Mouse (Mus musculus) cerebellum, postnatal 10 days (tissue): ENCODE data around the gene Mecom.
A peak's percentile ranks its signal among the peaks of the same experiment; 100 is the strongest.

ENCODE experiments used
- DNase-seq, 2 experiments: peaks; one replicate each; pipeline ENCODE4 v3.0.0; 2021; ENCODE audit warnings: mixed read lengths in 2 of 2

Gene Mecom

GRCm38 (mm10) chr3:30514051-30514754 is 33.6 kb downstream of the Mecom start:
- peak; percentile 38 to 51 for DNase-seq

- peak; percentile 11 to 30 for DNase-seq
Measured at GRCm38 (mm10) chr3:30513314-30513997, 34.4 kb downstream of the Mecom start.

- peak; percentile 13 to 15 for DNase-seq
Measured at GRCm38 (mm10) chr3:30512459-30513030, 35.3 kb downstream of the Mecom start.

GRCm38 (mm10) chr3:30511796-30512195 is 36.0 kb downstream of the Mecom start:
- DNase-seq = no peak

- no peak for DNase-seq
Measured at GRCm38 (mm10) chr3:30511062-30511640, 36.7 kb downstream of the Mecom start.

- no peak for DNase-seq
Measured at GRCm38 (mm10) chr3:30510646-30511045, 37.2 kb downstream of the Mecom start.

GRCm38 (mm10) chr3:30510105-30510504 is 37.7 kb downstream of the Mecom start:
- peak; percentile 11 to 14 for DNase-seq

- DNase-seq = peak; percentile 28 to 42
Measured at GRCm38 (mm10) chr3:30508930-30509910, 38.6 kb downstream of the Mecom start.

GRCm38 (mm10) chr3:30508296-30508929 is 39.4 kb downstream of the Mecom start:
- peak; percentile 63 to 70 for DNase-seq

GRCm38 (mm10) chr3:30507576-30508295 is 40.1 kb downstream of the Mecom start:
- peak; percentile 41 to 52 for DNase-seq

GRCm38 (mm10) chr3:30507028-30507575 is 40.7 kb downstream of the Mecom start:
- peak; percentile 41 to 63 for DNase-seq

- peak in 1 of 2 experiments; percentile 63 for DNase-seq
Measured at GRCm38 (mm10) chr3:30506329-30507027, 41.3 kb downstream of the Mecom start.

GRCm38 (mm10) chr3:30505741-30506251 is 42.0 kb downstream of the Mecom start:
- DNase-seq = peak in 1 of 2 experiments; percentile 16

GRCm38 (mm10) chr3:30504561-30504960 is 43.2 kb downstream of the Mecom start:
- no peak for DNase-seq

- peak in 1 of 2 experiments; percentile 26 for DNase-seq
Measured at GRCm38 (mm10) chr3:30503821-30504220, 44.0 kb downstream of the Mecom start.

- DNase-seq = no peak
Measured at GRCm38 (mm10) chr3:30498202-30498828, 49.5 kb downstream of the Mecom start.

- DNase-seq = peak; percentile 25 to 31
Measured at GRCm38 (mm10) chr3:30494371-30494770, 53.4 kb downstream of the Mecom start.

- DNase-seq = no peak
Measured at GRCm38 (mm10) chr3:30488808-30489207, 59.0 kb downstream of the Mecom start.

- no peak for DNase-seq
Measured at GRCm38 (mm10) chr3:30486422-30486821, 61.4 kb downstream of the Mecom start.
